Mouse (Mus musculus) hindbrain, postnatal 0 days (tissue): ENCODE data around the gene Sh2d5. TPM values are rescaled to one million over a fixed set of nuclear protein-coding genes. Genes with fewer than 3 reads are reported as not detected.

Experiments used
- ATAC-seq: fragments of 200-750 bp; cut with Nextera tagmentation; 2 replicates; pipeline ENCODE4 v1.8.0; 2017; ENCODE audit warnings: mild to moderate bottlenecking, moderate TSS enrichment, moderate library complexity
- DNase-seq: peaks from one replicate; pipeline ENCODE4 v3.0.0-alpha.2; 2015; ENCODE audit warnings: low spot score
- H3K27ac ChIP-seq: fragments of 300-500 bp; sonication (generic); 2 replicates; pipeline ENCODE4 v1.5.1; 2014; ENCODE audit warnings: mild to moderate bottlenecking
- H3K27me3 ChIP-seq: fragments of 300-500 bp; sonication (generic); 2 replicates; pipeline ENCODE4 v1.6.1; 2014; ENCODE audit warnings: low read length, mixed read lengths; ENCODE audit not compliant: insufficient read depth
- H3K36me3 ChIP-seq: fragments of 300-500 bp; sonication (generic); 2 replicates; pipeline ENCODE4 v1.6.1; 2014; ENCODE audit warnings: low read length, mixed read lengths; ENCODE audit not compliant: insufficient read depth
- H3K4me1 ChIP-seq: fragments of 300-500 bp; sonication (generic); 2 replicates; pipeline ENCODE4 v1.6.1; 2014; ENCODE audit warnings: antibody characterized with exemption, low read length, mixed read lengths; ENCODE audit not compliant: insufficient read depth
- H3K4me2 ChIP-seq: fragments of 300-500 bp; sonication (generic); 2 replicates; pipeline ENCODE4 v1.6.1; 2014; ENCODE audit warnings: low read depth, mild to moderate bottlenecking, low read length, moderate library complexity, mixed read lengths
- H3K4me3 ChIP-seq: fragments of 300-500 bp; sonication (generic); 2 replicates; pipeline ENCODE4 v1.5.1; 2014; ENCODE audit warnings: low read length
- H3K9ac ChIP-seq: fragments of 300-500 bp; sonication (generic); replicated peaks from 2 replicates; pipeline ENCODE4 v1.6.1; 2014; ENCODE audit warnings: mild to moderate bottlenecking, low read length, moderate library complexity, mixed read lengths
- H3K9me3 ChIP-seq: fragments of 300-500 bp; sonication (generic); 2 replicates; pipeline ENCODE4 v1.6.1; 2016; ENCODE audit warnings: low read length, mixed read lengths
- CTCF ChIP-seq: IDR thresholded peaks from 2 replicates; pipeline ENCODE4 v1.5.1; 2016; ENCODE audit warnings: antibody characterized with exemption, control low read depth, low read depth
- WGBS: fragments of 180-500 bp; shearing (Covaris S2); extraction: QIAGEN DNeasy Blood & Tissue Kit; methylation state at CpG from one replicate; pipeline ENCODE4 v1.1.7; 2014; 5-methylcytosine and 5-hydroxymethylcytosine counted together
- polyA plus RNA-seq: library from polyadenylated mRNA; unstranded; fragments of >200 nt; fragmentation: Nextera tagmentation; extraction: Ambion mirVana; gene quantifications from 2 replicates; pipeline ENCODE4 v1.2.1, GENCODE M21; 2015
- total RNA-seq: library from RNA; depleted of rRNA; stranded (reverse); fragments of >200 nt; gene quantifications from 2 replicates; pipeline ENCODE4 v1.2.3, GENCODE M21; 2014

Sh2d5 gene
- total and polyA plus RNA-seq, 2 experiments from 2014 or later = 14.7 to 45.8 TPM

- 80% methylated on average over 22 of the region's 22 CpGs for WGBS
- H3K4me3 ChIP-seq = no peak overlapping the region
- ATAC-seq (no peak), DNase-seq (no peak)
- no peaks in the 10 kb centered on the region for H3K36me3 ChIP-seq
- H3K9me3 ChIP-seq = no peaks in the 10 kb centered on the region
- no peak for TF ChIP-seq CTCF
- H3K27ac ChIP-seq = no peak overlapping the region
- no peak overlapping the region for H3K4me2 ChIP-seq
- H3K4me1 ChIP-seq = peaks cover 6% of the 10 kb centered on the region; the same call in 1 of the 2 replicates
- no peaks in the 10 kb centered on the region for H3K27me3 ChIP-seq
- H3K9ac ChIP-seq = no peak overlapping the region
Observed at GRCm38 (mm10) chr4:138257116-138257687, 7.0 kb downstream of the Sh2d5 start.

GRCm38 (mm10) chr4:138258663-138259062, 8.5 kb downstream of the Sh2d5 start:
- no peak for DNase-seq
- no peak overlapping the region for H3K9ac ChIP-seq
- no peak overlapping the region for H3K4me2 ChIP-seq
- H3K36me3 ChIP-seq = no peaks in the 10 kb centered on the region
- peaks cover 8% of the 10 kb centered on the region; the same call in 1 of the 2 replicates for H3K4me1 ChIP-seq
- no peak for ATAC-seq
- 86% methylated on average over 7 of the region's 7 CpGs for WGBS
- no peaks in the 10 kb centered on the region for H3K9me3 ChIP-seq
- no peak for TF ChIP-seq CTCF
- H3K27me3 ChIP-seq = no peaks in the 10 kb centered on the region
- H3K4me3 ChIP-seq = no peak overlapping the region
- no peak overlapping the region for H3K27ac ChIP-seq

- TF ChIP-seq CTCF = no peak
- ATAC-seq (no peak), DNase-seq (no peak)
- H3K9me3 ChIP-seq = no peaks in the 10 kb centered on the region
- no peaks in the 10 kb centered on the region for H3K36me3 ChIP-seq
- 93% methylated on average over 5 of the region's 5 CpGs for WGBS
- no peak overlapping the region for H3K9ac ChIP-seq
- peaks cover 8% of the 10 kb centered on the region; the same call in 1 of the 2 replicates for H3K4me1 ChIP-seq
- no peak overlapping the region for H3K4me2 ChIP-seq
- H3K27me3 ChIP-seq = no peaks in the 10 kb centered on the region
- no peak overlapping the region for H3K4me3 ChIP-seq
- no peak overlapping the region for H3K27ac ChIP-seq
Observed at GRCm38 (mm10) chr4:138259482-138259881, 9.3 kb downstream of the Sh2d5 start.

- peak; percentile 66 for TF ChIP-seq CTCF
- peak; percentile 94 for ATAC-seq
- Histone ChIP-seq H3K27me3 (no peaks in the 10 kb centered on the region), H3K9ac (peak overlapping the region; percentile 58), H3K4me1 (peaks cover 8% of the 10 kb centered on the region; the same call in 1 of the 2 replicates), H3K36me3 (no peaks in the 10 kb centered on the region), H3K4me2 (peak overlapping the region; percentile 80), H3K27ac (peak overlapping the region; percentile 65; the same call in 1 of the 2 replicates), H3K9me3 (no peaks in the 10 kb centered on the region), H3K4me3 (peak overlapping the region; percentile 66)
- 1% methylated on average over 65 of the region's 78 CpGs for WGBS
- DNase-seq = peak; percentile 93
Observed at GRCm38 (mm10) chr4:138261843-138262681, 11.9 kb downstream of the Sh2d5 start.

GRCm38 (mm10) chr4:138267869-138268268, 17.7 kb downstream of the Sh2d5 start:
- H3K4me3 ChIP-seq = no peak overlapping the region
- H3K9me3 ChIP-seq = no peaks in the 10 kb centered on the region
- no peak for TF ChIP-seq CTCF

GRCm38 (mm10) chr4:138272011-138272997, 22.1 kb downstream of the Sh2d5 start:
- no peaks in the 10 kb centered on the region for H3K27me3 ChIP-seq
- TF ChIP-seq CTCF = no peak

More at GRCm38 (mm10) chr4:138267869-138268268, 17.7 kb downstream of the Sh2d5 start:
- 92% methylated on average over 10 of the region's 10 CpGs for WGBS
- Histone ChIP-seq H3K9ac (no peak overlapping the region), H3K36me3 (no peaks in the 10 kb centered on the region), H3K4me1 (peaks cover 9% of the 10 kb centered on the region), H3K27ac (no peak overlapping the region), H3K4me2 (no peak overlapping the region), H3K27me3 (no peaks in the 10 kb centered on the region)
- DNase-seq (no peak), ATAC-seq (no peak)

More at GRCm38 (mm10) chr4:138272011-138272997, 22.1 kb downstream of the Sh2d5 start:
- no peaks in the 10 kb centered on the region for H3K9me3 ChIP-seq
- WGBS = 58% methylated on average over 14 of the region's 14 CpGs
- H3K27ac ChIP-seq = peak overlapping the region; percentile 20; the same call in 1 of the 2 replicates
- H3K9ac ChIP-seq = no peak overlapping the region
- H3K4me2 ChIP-seq = no peak overlapping the region
- DNase-seq = peak; percentile 68
- H3K4me3 ChIP-seq = no peak overlapping the region
- peak; percentile 34; the same call in 1 of the 2 replicates for ATAC-seq
- peaks cover 8% of the 10 kb centered on the region; the same call in 1 of the 2 replicates for H3K4me1 ChIP-seq
- no peaks in the 10 kb centered on the region for H3K36me3 ChIP-seq
